Mouse (Mus musculus) cerebellum, adult 18-20 months (tissue): Measurements from ENCODE around the gene Trem3.

ENCODE experiments used
- DNase-seq, 2 experiments: peaks; one replicate each; pipeline ENCODE4 v3.0.0; 2021

The Trem3 gene

DNA sequence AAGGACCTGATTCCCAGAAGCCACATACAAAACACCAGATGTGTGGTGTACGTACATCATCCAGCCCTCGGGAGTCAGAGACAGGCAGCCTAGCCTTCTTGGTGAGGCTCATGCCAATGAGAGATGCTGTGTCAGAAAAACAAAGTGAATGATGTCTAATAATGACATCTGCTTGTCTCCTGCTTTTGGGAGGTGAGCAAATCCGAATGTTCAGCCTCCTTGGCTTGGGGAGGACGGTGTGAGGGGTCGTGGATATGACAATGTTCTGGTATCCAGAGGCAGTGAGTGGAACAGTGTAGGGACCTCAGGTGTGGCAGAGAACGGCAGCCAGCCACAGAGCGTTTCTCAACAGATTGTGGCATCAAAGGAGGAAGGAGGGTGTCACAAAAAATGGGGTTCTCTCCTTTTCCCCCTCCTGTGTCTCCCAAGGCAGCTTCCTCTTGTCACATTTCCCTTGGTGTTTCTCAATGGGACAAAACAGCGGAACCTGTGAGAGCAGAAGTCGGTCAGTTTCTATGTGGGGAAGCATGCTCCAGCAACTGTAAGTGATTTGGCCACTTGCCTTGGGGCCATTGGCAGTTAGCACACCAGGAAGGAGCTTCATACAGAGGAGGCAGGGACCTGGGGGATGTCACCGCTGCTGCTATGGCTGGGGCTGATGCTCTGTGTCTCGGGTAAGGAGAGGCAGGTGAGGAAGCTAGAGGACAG lies at the start of gene Trem3:
TSS of gene Trem3 (plus strand) at position 557 of the 708 bp plus-strand sequence.
- DNase-seq, result no peak

DNA sequence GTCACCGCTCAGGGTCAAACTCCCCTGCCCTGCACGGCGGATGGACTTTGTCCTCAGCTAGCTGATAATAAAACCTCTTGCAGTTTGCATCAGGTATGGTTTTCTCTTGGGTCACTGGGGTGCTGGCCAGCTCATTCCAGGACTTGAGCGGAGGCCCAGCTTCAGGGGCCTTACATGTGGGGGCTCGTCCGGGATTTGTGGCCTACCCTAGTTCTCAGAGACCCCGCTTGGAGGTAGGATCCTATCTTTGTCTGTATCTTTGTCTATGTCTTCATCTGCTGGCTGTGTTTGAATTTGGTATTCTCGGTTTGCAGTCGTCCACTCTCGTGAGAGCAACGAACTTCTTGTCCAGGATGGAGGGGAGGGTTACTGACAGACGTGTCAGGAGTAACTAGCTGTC lies 44.5 kb upstream of the Trem3 start:
- DNase-seq, result no peak

DNA sequence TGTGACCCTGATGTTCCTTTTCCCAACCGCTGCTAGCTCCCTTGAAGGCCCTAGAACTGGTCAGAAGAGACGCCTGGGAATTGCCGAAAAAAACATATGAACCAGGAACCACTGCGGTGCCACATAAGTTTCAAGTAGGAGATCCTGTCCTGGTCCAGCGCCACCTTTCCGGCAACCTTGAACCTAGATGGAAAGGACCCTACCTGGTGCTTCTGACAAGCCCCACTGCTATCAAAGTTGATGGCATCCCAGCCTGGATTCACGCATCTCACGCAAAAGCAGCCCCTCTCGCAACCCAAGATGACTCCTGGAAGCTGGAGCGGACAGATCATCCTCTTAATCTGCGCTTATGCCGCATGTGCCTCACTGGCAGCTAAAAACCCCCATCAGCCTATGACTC lies 35.0 kb upstream of the Trem3 start:
- DNase-seq, result no peak

DNA sequence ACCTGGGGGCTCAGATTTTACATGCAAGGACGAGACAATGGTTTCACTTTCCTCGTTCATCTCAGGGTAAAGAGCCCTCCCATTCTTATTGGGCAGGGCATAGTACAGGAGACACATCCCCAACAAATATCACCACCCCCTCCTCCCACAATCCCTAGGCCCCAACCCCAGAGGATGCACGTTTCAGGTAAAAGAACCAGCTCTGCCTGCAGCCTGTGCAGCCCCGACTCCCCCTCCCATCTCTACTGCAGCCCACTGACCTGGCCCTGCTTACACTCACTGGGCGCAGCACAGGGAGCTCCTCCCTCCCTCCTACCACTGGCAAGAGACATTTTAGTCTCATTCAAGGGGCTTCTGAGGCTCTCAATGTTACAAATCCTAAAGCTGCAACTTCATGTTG lies 34.1 kb upstream of the Trem3 start:
- DNase-seq, result no peak

DNA sequence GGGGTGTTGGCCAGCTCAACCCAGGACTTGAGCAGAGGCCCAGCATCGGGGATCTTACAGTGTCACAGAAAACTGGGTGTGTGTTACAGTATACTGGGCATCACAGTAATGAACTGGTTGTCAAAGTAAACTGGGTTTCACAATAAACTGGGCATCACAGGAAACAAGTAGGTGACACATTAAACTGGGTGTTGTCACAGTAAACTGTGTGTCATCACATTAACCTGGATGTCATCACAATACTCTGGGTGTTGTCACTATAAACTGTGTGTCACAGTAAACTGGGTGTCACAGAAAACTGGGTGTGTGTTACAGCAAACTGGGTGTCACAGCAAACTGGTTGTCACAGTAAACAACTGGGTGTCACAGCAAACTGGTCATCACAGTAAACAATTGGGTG lies 32.1 kb upstream of the Trem3 start:
- DNase-seq, result no peak

DNA sequence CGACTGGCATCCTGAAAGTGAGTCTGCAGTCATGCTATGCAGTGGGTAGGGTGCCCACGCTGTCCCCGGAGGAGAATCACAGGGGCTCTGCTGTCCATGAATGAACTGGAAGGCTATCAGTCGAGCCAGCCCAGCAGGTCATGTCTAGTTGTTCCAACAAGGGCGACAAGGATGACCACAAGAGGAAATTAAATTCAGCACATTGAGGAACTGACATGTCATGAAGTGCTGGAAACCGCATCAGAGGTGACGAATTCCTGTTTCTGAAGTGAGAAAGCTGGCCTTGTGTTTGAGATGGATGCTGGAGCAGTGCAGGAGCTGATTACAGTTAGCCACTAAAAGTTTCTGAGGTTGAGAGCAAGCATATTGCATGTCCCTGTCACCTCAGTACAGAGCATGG lies 16.9 kb upstream of the Trem3 start:
- DNase-seq, result no peak

DNA sequence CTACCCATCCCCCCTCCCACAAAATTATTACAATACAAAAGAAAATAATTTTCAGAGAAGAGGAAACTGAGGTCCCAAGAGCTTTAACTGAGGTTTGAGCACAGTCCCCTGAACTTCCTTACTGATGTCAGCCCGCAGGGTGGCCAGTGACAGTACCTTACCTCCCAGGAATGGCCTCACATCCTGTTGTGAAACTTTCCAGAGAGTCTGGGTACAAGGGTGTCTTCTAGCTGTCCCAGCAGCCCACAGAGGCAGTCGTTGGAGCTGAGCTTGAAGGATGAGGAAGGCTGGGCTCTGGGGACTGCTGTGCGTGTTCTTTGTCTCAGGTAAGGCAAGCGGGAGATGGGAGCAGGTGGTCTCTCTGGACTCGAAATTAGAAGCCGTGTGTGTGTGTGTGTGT lies 15.1 kb upstream of the Trem3 start, which contains the start of gene Trem1:
TSS of gene Trem1 (plus strand) at position 251 of the 400 bp plus-strand sequence.
- DNase-seq, result no peak

DNA sequence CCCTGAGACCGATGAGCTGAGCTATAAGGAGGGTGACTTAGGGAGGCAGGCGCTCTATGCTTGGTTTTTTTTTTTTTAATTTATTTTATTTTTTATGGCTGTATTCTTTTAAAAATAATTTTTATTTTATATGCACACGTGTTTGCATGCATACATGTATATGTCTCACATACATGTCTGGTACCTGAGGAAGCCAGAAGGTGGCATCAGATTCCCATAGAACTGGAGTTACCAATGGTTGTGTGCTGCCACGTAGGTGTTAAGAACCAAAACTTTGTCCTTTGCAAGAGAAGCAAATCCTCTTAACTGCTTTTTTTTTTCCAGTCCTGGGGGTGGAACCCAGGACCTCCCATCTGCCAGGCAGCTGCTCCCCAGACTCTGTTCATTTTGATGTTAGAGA lies 13.8 kb upstream of the Trem3 start:
- no peak for DNase-seq

DNA sequence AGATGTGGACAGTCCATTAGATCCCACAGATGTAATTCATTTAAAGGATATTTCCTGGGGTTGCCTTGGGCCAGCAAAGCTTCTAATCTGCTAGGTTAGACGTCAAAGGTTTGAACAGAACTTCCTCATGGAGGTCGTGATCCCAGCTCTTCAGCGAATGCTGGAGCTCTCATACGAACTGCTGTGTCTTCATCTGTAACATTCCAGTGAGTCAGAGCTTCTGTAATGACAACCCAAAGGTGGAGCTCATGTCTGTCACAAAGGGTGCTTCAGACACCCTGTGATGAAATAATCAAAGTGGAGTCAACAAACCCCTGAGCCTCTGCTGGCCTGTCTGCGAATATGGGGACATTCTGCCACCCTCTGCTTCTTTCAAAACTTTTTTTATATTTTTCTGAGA lies 13.0 kb upstream of the Trem3 start:
- DNase-seq, result no peak

DNA sequence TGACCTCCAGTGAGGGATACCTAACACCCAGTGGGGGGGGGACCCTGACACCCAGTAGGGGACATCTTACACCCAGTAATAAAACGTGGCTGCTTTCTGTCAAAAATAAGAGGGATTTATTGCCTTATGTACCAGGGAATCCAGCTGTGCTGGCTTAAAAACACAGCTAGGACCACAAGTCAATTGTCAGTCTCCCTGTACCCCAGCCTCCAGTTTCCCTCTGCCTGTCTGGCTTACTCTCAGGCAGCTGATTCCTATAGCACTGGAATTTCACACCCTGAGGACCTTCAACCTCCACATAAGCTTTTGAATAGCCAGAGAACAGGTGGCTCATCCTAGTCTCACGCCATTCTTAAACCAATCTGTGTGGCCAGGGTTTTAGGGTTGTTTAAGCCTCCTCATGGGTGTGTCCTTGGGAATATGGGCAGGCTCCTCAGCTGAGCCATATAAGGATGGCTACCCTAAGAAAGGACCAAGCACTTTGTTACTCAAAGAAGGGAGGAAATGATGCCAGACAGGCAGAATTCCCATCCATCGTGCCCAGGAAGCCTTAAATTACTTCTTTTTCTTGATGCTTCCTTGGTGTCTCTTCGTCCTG lies 11.7 kb upstream of the Trem3 start:
- DNase-seq, result no peak

DNA sequence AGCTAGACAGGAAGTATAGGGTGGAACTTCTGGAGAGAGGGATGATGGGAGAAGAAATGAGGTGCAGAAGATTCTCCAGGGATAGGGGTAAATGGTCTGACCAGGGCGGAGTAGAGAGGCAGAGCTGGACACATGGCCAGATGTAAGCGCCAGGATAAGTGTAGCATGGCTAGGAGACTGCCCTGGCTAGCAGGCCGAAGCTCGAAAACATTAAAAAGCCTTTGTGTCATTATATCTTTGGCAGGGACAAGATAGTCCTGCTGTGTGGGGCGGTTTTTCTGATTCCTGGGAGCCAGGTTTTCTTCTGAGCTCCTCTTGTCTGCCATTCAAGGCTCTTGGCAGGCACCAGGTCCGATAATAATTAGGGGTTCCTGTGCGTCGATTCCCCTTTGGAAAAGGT lies 10.0 kb upstream of the Trem3 start:
- DNase-seq, result no peak

DNA sequence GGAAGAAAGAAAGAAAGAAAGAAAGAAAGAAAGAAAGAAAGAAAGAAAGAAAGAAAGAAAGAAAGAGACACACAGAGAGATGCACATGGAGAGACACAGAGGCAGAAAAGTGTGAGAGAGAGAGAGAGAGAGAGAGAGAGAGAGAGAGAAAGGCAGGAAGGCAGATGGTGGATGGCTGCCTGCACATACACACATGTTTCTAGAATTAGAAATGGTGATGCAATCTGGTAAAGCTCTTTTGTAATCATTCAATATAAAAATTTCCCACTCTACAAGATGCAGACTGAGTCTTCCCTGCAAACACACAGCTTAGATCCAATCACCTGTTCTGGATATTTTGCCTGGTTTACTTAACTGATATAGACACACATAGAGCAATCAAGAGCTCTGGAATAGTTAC lies 1.5 kb downstream of the Trem3 start:
- DNase-seq, result no peak

DNA sequence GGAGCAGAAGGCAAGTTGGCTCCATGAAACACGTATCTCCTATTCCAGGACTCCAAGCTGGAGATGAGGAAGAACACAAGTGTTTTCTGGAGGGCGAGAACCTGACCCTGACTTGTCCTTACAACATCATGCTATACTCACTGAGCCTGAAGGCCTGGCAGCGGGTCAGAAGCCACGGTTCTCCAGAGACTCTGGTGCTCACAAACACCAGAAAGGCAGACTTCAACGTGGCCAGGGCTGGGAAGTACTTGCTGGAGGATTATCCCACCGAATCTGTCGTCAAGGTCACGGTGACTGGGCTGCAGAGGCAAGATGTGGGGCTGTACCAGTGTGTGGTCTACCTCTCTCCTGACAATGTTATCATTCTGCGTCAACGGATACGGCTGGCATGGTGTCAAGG lies 1.9 kb downstream of the Trem3 start:
- no peak for DNase-seq

DNA sequence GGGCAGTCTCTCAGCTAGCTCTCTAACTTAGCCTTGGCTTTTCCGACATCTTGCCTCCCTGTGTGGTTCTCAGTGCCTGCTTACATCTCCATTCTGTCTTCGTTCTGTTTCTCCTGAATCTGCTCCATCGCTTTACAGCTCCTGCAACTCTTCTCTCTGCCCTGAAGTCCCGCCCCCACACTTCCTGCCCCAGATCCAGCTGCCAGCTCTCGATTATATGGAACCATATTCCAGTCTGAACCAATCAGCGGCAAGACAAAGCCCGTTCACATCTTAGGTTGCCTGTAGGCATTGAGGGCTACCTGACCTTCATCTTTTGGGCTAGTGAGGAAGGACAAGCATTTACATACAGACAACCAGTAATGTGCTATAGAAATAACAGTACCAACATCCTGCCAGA lies 3.1 kb downstream of the Trem3 start:
- no peak for DNase-seq

DNA sequence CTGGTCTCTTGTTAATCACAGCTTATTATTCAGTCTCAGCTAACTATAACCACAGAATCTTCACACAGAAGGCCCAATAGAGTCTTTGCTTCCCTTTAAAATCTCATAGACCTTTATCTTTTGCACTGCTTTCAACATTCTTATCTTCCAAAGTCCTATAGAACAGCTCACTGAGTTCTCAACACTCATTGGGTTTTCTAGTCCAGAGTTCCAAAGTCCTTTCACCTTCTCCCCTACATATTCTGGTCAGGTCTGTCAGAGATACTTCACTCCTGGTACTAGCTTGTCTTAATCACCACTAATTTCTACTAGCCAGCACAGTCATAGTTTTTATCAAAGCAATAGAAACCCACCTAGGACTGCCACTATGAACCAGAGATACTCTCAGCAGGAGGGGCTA lies 9.0 kb downstream of the Trem3 start:
- DNase-seq, result no peak

DNA sequence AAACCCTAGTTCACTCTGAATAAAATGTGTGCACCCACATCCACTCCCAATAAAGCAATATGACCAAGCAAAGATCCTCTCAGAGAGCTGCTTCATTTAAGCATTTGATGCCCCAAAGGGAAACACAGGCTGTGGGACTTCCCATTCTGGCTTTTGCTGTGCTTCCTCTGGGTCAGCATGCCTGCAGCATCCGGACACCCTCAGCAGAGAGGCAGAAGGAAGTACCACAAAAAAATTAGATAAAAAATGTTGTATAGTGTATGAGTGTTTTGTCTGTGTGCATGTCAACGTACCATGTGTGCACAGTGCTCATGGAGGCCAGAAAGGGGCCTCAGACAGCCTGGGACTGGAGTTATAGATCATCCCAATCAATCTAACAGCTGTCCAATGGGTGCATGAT lies 14.3 kb downstream of the Trem3 start:
- DNase-seq, result no peak

DNA sequence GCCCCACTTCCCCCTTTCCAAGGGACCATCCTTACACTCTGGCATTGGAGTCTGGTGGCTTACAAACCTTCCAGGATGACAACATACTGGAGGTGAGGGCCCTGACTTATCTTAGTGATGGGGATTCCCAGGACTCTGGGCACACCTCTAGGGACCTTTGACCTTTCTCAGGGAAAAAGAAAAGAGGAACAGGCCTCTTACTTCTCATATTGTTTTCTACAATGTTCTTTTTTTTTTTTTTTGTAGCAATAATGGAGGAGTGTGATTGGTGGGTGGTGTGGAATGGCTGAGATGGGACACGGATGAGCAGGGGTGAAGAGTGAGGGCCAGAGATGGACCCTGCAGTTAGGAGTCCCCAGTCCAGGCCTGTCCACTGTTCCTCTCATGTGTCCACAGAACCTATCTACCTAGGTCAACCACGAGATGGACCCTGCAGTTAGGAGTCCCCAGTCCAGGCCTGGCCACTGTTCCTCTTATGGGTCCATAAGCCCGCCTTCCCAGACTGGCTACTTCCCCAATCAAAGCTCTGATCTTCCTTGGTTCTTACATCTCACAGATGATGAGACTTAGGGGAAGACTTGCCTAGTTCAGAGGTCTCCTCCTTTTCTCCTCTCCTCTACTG lies 16.3 kb downstream of the Trem3 start, which contains the start of gene Treml4:
TSS of gene Treml4 (plus strand) at position 555 of the 622 bp plus-strand sequence.
- no peak for DNase-seq

DNA sequence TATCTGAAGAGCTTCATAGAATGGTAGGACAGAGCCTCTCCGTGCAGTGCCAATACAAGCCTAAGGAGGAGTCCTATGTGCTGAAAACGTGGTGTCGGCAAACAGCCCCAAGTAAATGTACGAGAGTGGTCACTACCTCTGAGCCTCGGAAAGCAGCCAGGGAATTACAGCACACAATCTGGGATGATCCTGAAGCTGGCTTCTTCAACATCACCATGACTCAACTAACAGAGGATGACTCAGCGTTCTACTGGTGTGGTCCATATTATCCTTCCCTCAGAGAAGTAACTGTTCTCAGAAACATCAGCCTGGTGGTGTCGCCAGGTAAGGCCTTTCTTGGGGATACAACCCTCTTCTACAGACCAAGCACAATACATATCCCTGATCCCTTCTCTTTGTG lies 17.1 kb downstream of the Trem3 start:
- DNase-seq, result no peak

DNA sequence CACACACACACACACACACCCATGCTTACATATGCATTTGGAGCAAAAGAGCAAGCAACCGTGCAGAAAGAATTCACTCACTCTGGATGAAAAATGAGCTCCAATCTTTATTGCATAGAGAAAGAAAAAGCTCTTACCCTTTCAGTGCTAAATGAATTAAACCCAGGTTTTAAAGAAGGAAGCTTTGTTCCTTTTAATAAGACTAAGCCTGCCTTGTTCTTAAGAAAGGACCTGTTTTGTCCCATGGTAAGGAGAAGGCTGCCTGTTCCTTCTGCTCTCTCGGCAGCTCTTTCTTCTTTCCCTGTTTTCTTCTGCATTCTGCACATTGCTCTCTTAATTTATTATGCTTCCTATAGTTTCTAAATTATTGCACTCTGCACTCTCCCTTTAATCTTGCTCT lies 18.6 kb downstream of the Trem3 start:
- no peak for DNase-seq

DNA sequence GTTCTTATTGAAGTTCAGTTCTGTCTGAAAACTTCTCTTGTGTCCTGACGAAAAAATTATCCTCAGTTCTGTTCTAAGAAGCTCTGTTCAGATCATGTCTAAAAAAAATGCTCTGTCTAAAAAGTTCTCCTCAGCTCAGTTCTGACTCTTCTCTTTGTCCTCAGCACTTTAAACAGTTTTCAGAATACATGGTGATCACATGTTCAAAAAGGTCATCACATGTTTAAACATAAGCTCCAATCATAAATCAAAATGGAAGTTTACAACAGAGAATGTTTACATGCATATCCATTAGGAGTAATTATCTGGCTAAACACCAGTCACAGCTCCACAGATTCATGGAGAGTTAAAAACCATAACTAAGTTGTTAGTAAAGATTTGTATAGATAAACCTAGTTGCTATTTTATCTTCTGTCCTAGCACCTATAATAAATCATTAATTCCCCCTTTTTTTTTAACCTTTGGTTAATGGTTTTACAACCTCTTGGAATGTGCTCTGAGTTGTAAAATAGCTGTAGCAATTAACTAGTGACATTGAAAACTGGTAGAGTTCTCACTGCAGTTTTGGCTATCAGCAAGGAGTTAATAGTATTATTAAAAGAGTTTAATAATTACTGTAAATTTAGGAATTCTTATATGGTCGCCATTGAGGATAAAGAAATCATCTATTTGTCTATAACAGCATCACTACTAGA lies 19.2 kb downstream of the Trem3 start:
- DNase-seq, result no peak

DNA sequence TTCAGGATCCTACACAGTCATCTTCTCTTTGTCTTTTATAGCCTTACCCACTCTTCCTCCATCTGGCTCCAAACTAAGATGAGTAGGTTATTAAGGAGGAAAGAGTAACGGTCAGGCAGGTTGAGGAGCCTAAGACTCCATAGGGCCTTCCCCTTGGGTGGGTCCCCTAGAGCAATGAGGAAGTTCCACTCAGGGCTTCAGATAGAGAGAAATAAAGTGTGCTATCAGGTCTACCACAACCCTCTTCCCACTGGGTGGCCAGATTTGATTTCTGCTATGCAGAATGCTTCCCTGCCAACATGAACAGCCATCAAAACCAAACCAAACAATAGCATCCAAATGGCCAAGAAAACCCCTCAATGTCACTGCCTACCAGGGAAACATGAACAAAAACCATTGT lies 20.0 kb downstream of the Trem3 start:
- no peak for DNase-seq

DNA sequence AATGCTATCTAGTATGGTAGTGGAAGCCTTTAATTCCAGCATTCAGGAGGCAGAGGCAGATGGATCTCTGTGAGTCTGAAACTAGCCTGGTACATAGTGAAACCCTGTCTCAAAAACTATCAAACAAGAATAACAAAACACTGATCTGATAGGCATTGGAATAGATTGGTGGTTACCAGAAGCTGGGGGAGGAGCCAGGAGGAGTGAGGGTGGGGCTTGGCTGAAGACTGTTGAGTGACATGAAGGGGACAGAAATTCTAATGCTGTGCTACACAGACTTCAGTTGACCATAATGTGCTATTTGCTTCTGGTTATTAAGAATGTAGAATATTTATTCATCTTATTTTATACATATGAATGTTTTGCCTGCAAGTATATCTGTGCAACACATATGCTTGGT lies 20.7 kb downstream of the Trem3 start:
- DNase-seq, result no peak

DNA sequence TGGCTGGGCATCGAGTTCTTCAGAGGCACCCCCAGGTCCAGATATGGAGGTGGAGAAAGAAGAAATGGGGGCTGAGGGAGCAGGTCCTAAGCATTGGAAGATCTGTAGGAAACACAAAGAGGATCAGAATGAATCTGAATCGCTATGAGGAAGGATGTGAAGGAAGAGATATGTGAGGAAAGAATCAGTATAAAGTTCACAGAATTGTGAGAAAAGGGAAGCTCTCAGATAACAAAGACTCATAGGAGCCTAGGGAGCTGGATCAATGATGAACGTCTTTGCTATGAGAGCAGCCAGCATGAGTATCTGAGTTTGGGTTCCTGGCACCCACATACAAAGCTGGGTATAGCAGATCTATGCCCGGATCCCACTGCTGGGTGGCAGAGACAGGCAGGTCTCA lies 22.3 kb downstream of the Trem3 start:
- no peak for DNase-seq

DNA sequence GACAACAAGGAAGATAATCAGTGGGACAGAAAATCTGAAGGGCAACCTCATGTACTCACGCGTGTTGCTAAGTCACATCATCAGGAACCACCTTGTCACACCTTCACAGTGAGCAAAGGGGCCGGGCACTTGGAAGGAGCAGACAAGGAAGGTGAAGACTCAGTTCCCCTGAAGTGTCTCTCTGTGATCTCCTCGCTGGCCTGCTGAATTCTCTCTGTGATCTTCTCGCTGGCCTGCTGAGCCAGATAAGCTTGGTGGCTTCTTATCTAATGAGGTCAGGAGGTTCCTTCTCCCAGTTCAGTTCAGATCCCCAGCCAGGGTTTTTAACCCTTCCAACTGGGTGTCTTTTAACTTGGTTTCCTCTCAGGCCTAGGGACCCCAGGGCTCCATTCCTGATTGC lies 24.6 kb downstream of the Trem3 start:
- DNase-seq, result no peak
